Mouse (Mus musculus) kidney, adult 8-10 months (tissue): Measurements from ENCODE around the gene Casq2.
A peak's percentile ranks its signal among the peaks of the same experiment; 100 is the strongest.

ENCODE experiments used
- DNase-seq, 2 experiments: peaks; one replicate each; pipeline ENCODE4 v3.0.0; 2022

Gene Casq2

GRCm38 (mm10) chr3:102086283-102086682 is at the start of gene Casq2:
Gene Casq2, plus strand, starts transcription at chr3:102086415.
- no peak for DNase-seq

- DNase-seq, result no peak
These were observed 48.4 kb upstream of the Casq2 start for GRCm38 (mm10) chr3:102037806-102038205.

GRCm38 (mm10) chr3:102038608-102039007 is 47.6 kb upstream of the Casq2 start:
- no peak for DNase-seq

GRCm38 (mm10) chr3:102041632-102042031 is 44.6 kb upstream of the Casq2 start:
- DNase-seq, result no peak

- DNase-seq, result no peak
These were observed 41.1 kb upstream of the Casq2 start for GRCm38 (mm10) chr3:102045071-102045470.

- DNase-seq, result no peak
These were observed 38.7 kb upstream of the Casq2 start for GRCm38 (mm10) chr3:102047532-102047931.

- no peak for DNase-seq
These were observed 36.8 kb upstream of the Casq2 start for GRCm38 (mm10) chr3:102049207-102050104.

GRCm38 (mm10) chr3:102052036-102052435 is 34.2 kb upstream of the Casq2 start:
- DNase-seq, result no peak

- DNase-seq, result no peak
These were observed 32.9 kb upstream of the Casq2 start for GRCm38 (mm10) chr3:102053293-102053692.

GRCm38 (mm10) chr3:102055878-102056277 is 30.3 kb upstream of the Casq2 start:
- no peak for DNase-seq

- DNase-seq, result no peak
These were observed 26.1 kb upstream of the Casq2 start for GRCm38 (mm10) chr3:102060065-102060464.

- DNase-seq, result peak; percentile 55 to 76
These were observed 24.1 kb upstream of the Casq2 start for GRCm38 (mm10) chr3:102061923-102062670.

- no peak for DNase-seq
These were observed 23.6 kb upstream of the Casq2 start for GRCm38 (mm10) chr3:102062671-102063010.

GRCm38 (mm10) chr3:102063273-102064120 is 22.7 kb upstream of the Casq2 start:
- peak; percentile 35 to 47 for DNase-seq

GRCm38 (mm10) chr3:102064566-102064965 is 21.6 kb upstream of the Casq2 start:
- no peak for DNase-seq

- DNase-seq, result no peak
These were observed 18.9 kb upstream of the Casq2 start for GRCm38 (mm10) chr3:102067306-102067705.

GRCm38 (mm10) chr3:102067861-102068260 is 18.4 kb upstream of the Casq2 start:
- no peak for DNase-seq

GRCm38 (mm10) chr3:102069260-102069659 is 17.0 kb upstream of the Casq2 start:
- no peak for DNase-seq

- no peak for DNase-seq
These were observed 16.5 kb upstream of the Casq2 start for GRCm38 (mm10) chr3:102069686-102070085.

GRCm38 (mm10) chr3:102070360-102070759 is 15.9 kb upstream of the Casq2 start:
- no peak for DNase-seq

- no peak for DNase-seq
These were observed 15.2 kb upstream of the Casq2 start for GRCm38 (mm10) chr3:102071016-102071415.

GRCm38 (mm10) chr3:102079413-102079812 is 6.8 kb upstream of the Casq2 start:
- DNase-seq, result no peak

GRCm38 (mm10) chr3:102081862-102082261 is 4.4 kb upstream of the Casq2 start:
- DNase-seq, result peak; percentile 47 to 79
